Mouse (Mus musculus) small intestine, adult 2 months (tissue): Measurements from ENCODE around the gene Hrh3.

ENCODE experiments used
- CTCF ChIP-seq: fragments of 200-500 bp; IDR thresholded peaks from 2 replicates; pipeline ENCODE4 v1.5.1; 2012; ENCODE audit warnings: low read depth, mild to moderate bottlenecking, control low read depth, inconsistent platforms, low read length, moderate library complexity, mixed read lengths; ENCODE audit not compliant: insufficient replicate concordance, insufficient read length; ENCODE audit errors: extremely low read depth
- POLR2A ChIP-seq: fragments of 200-500 bp; IDR thresholded peaks from 2 replicates; pipeline ENCODE4 v1.6.1; 2012; ENCODE audit warnings: low read depth, mild to moderate bottlenecking, control low read depth, inconsistent platforms, low read length, moderate library complexity

GRCm38 (mm10) chr2:180050986-180051385, 53.3 kb downstream of the Hrh3 start:
- TF ChIP-seq POLR2A (no peak), CTCF (peak; percentile 96; the same call in 1 of the 2 replicates)
